Mouse (Mus musculus) testis, postnatal 14 days (tissue): ENCODE measurements around the gene Gadd45a.
"Not testable (repeated sequence)": the region's sequence is repeated elsewhere in the genome, so short reads cannot be mapped to it uniquely, and the experiment has no call there.

ENCODE experiments used
- DNase-seq: peaks from one replicate; pipeline ENCODE4 v3.0.0; 2021; ENCODE audit warnings: low spot score

Gene Gadd45a

DNA sequence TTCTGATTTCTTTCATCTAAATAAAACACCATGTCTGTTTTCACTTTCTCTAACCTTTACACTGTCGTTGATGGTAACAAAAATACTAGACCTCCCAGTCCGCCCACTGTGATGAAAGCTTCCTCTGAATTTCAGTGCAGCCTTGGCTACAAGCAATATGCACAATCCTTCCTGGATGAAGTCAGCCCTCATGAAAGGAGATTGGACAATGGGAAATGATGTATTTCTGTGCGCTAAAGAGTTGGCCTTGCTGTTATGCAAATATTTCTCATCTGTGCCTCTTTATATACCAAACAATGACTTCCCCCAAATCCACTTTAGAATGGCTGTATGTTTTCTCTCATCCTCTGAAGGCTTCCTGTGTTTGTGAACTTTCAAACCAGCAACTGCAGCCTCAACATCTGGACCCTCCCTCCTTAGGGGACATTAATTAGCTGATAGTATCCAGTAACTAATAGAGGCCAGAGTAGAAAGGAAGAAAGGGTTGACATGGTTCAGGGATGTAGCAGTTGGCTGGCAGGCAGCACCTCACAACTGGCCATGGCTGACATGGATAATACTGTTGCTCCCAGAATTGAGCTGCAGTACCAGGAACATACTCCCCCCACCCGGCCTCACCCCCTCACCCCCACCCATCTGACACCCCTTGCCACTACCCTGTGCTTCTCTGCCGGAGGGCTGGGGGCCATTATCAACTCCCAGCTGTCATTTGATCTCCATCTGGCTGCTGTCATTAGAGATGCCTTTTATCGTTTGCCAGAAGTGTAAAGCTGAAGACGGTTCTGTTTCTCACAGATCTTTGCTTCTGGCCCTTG lies 11.8 kb upstream of the Gadd45a start:
- DNase-seq: no peak

DNA sequence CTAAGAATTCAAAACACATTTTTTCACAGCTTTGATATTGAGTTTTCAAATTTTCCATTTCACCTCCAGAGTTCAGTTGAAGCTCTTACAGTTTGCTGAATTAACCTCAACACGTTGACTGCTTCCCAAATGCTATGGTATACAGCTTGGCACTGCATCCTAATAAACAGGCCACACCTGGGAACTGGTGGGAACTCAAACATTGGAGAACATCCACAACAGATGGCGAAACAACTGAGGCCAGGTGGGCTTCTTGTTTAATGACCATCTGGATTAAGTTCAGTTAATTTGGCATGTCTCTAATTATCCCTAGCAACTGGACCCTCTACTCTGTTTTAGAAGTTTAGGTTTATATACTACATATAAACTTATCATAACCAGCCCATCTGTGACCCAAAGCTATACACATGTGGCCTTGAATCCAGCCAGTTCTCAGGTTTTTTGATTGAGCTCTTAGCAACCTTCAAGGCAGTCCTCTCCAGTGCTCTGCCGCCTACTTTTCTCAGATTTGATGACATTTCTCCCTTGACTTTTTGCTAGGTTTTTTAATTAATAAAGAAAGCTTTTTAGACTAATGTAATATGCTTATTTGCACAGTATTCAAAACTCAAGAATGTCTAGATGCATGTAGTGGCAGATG lies 10.9 kb upstream of the Gadd45a start:
- DNase-seq: no peak

DNA sequence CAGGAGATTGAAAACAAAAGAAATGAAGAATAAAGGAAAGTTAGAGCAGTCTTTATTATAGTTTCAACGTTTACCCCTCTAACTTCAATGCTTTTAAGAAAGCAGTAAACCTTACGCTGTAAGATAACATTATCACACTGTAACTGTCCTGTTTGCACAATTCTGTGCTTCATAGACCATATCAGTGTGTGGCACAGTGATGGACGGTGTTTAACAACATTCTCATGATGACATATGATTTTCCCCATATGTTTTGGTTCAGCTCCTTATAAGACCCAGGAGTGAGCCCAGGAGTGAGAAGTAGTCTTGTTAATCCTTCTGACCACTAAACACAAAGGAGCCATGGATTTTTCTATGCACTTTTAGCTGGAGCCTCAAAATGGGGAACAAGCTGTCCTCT lies 9.7 kb upstream of the Gadd45a start:
- no peak for DNase-seq

DNA sequence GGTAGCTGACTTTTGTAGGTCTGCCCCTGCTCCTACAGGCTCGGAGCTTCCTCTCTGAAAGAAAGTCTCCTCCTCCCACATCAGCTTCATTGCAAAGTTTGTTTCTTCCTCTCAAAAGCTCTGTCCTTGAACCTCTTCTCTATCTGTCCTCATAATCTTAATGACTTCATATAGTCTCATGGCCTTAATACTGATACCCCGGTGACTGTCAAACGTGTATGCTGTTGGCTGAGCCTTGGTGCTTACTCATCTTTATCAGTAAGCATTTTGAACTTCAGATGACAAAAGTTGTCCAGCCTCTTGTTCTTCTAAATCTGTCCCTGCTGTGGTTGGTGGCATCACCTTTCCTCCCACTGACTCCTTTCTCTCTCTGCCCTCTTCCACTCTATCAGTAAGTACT lies 8.2 kb upstream of the Gadd45a start:
- DNase-seq: no peak

DNA sequence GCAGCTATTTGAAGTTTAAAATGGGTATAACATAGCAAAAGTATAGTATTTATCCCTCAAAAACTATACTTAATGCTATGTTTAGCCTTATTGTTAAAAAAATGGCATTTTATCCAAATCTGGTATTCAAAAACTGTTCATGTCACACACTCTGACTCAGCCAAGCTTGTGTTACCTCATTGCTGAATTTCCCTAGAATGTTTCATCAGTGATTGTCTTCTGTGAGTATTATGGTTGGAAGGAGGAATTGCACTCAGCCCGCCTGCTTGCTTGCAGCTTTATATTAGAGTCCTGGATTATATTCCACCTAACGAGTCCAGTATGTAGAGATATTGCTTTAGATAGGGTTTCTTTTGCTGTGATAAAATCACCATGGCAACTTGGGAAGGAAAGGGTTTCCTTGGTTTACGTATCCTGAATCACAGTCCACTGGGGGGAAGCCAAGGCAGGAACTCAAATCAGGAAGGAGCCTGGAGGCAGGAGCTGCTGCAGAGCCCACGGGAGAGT lies 3.7 kb upstream of the Gadd45a start:
- DNase-seq: no peak

DNA sequence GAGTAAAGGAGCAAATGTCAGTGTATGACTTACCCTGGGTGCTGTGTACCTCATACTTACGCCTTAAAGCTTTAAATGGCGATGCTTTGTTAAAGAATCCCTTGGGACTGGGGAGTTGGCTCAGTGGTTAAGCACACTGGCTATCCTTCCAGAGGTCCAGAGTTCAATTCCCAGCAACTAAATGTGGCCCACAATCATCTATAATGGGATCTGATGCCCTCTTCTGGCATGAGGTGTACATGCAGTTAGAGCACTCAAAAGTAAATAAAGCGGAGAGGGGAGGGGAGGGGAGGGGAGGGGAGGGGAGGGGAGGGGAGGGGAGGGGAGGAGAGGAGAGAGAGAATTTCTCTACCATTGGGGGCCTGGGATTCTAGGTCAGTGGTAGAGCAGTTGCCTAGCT lies 1.7 kb upstream of the Gadd45a start:
- no peak for DNase-seq

DNA sequence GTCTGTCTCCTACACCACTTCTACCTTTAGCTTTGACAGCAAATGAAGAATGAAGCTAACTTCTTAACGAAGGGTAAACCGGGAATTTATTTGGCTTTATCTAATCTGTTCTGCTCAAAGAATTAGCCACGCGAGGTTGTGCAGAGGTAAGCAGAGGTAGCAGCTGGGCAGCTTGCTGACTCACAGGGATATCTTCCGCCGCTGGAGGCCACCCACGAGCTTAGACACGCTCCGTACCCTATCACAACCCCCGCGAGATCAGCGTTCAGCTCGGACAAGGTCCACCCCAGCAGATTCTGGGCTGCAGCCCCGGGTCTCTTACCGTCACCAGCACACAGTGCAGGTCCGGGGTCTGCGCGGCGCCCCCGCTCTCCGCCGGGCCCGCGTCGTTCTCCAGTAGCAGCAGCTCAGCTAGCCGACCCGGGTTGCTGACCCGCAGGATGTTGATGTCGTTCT lies 873 bp downstream of the Gadd45a start:
- DNase-seq: peak; percentile 79

DNA sequence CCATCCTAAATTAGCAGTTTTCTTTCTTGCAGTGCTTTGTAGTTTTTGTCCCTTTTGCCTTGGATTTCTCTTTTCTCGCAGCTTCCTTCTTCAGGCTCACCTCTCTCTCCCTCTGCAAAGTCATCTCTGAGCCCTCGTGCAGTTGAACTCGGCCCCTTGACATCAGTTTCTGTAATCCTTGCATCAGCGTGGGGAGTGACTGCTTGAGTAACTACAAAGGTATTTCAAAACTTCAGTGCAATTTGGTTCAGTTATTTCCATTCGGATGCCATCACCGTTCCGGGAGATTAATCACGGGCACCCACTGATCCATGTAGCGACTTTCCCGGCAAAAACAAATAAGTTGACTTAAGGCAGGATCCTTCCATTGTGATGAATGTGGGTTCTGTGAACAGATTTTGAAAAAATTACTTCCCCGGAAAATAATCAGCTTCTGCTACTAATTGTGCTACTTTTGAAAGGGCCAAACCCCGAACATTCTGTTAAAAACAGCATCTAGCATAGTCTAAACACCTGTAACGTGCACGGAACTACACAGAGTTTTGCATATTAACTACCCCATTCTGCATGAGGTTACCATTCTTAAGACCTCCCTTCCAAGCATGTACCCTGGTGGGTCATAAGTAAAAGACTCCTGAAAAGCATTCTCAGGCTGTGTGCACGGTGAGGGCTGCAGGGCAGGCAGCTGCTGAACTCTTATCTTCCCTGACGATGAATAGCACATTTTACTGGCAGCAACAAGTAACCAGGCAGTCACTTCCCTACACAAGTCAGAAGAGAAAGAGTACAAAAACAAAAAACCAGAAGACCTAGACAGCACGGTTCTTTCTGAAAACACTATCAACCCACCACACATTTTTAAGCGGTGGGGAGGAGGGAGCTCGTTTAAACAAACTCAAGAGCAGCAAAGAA lies 1.6 kb downstream of the Gadd45a start:
- no peak for DNase-seq

DNA sequence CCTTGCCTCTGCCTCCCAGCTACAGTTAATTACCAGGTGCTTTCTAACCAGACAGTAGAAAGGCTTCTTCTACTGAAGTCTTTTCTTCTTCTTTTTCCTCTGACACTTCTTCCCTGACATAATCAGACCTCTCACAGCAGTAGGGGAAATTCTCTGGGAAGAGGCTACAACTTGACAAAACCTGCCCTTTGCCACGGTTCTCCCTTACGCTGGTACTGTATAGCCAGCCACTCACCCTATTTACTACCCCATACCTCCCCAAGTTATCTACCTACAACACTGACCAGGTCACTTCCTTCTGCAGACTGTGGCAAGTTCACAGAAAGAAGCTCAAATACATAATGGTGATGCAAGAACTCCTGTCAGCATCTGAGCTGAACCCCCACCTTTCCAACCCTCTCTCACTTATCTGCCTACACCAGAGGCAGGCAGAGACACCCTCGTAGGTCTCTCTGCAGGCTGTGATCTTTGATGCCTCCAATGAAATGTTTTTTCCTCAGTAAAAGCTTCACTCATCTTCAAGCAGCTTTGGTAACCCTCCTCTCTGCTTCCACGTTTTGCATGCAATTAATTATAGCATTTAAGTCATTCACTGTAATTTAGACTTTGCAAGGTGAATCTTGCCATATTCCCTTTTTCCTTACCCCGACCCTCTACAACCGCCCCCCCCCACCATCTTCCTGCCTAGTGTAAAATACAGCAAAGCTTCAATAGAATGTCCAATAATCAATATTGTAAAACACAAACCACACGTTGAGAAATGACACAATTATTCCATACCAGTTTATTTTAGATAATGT lies 2.7 kb downstream of the Gadd45a start:
- DNase-seq: no peak

DNA sequence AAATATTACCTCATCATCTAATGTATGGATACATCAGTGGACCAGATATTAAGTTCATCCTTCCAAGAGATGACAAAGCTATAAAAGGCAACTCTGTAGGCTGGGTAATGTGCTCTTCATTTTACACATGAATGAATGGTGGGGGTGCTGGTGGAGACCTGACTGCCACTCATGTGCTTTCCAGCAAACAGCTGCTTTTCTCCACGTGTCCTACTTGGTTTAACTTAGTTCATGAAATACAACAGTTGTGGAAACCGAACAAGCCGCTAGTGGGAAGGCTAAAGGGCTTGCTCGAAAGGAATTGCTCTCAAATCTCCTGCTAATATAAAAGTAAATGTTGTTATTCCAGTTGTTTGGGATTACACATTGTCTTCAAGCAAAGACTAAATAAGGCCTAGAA lies 3.7 kb downstream of the Gadd45a start:
- DNase-seq: no peak

DNA sequence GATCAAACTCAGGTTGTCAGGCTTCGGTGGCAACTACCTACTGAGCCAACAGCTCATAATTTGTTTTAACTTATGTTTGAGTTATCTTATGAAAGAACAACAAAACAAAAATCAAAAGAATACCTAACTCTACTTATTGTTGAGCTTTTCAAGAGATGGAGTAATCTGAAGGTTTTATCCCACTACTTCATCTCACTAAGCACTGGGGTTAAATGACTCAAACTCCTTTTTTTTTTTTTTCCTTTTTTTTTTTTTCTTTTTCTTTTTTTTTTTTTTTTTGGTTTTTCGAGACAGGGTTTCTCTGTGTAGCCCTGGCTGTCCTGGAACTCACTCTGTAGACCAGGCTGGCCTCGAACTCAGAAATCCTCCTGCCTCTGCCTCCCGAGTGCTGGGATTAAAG lies 4.3 kb downstream of the Gadd45a start:
- DNase-seq: not testable (repeated sequence)

DNA sequence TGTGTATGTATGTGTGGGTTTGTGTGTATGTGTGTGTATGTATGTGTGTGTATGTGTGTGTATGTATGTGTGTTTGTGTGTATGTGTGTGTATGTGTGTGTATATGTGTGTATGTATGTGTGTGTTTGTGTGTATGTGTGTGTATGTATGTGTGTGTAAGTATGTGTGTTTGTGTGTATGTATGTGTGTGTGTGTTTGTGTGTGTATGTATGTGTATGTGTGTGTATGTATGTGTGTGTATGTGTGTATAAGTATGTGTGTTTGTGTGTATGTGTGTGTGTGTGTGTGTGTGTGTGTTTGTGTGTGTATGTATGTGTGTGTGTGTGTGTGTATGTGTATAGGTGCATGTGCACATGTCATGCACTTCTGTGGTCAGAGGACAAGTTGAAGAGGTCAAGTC lies 4.7 kb downstream of the Gadd45a start:
- DNase-seq: not testable (repeated sequence)

DNA sequence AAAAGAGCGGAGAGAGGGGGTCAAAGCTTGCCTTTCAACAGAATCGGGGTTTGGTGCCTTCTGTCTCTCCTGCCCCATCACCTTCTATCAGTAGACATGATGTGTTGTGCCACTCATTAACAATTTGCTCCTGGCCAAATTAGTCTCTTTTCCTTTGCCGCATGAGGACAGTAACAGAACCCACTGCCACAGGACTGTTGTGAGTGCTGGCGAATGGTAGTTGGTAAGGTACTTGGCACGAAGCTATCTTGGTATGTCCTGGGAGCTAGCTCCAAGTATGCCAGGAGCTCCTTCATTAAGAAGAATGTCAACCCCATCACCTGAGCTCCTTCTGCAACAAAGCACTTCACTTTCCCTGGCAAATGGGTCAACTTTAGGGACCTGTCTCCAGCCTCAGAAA lies 6.4 kb downstream of the Gadd45a start:
- DNase-seq: no peak

DNA sequence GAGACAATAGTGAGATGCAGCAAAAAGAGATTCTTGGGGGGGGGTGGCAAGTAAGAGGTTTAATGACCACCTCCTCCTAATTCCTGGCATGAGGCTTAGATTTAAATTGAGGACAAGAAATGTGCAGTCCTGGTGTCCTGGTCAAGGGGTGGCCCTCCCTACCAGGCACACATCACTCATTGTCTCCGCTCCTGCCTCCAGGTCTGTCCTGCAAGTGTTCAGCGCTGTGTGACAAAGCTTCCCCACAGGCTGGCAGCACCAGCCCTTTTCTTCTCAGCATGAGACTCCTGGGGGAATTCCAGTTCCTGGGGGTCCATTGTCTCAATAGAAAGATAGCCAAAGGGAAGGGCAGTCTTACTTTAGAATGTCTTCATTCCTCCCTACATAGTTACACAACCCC lies 6.8 kb downstream of the Gadd45a start:
- no peak for DNase-seq

DNA sequence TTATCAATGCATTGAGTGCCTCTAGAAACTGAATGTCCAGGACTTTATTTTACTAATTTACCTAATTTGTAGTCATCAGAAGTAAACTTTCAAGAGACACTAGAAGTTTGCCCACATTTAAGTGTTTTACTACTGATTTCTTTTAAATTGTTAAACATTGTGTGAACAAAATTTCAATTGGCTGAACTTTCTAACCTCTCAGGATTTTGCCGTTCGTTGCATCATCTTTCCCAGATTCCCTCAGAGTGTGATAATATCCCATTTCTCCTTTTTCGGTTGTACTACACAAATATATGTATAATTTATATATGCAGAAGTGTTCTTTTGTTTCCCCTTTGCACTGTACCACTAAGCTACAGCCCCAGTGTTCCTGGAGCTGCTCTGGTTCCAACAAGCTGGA lies 7.3 kb downstream of the Gadd45a start:
- DNase-seq: no peak

DNA sequence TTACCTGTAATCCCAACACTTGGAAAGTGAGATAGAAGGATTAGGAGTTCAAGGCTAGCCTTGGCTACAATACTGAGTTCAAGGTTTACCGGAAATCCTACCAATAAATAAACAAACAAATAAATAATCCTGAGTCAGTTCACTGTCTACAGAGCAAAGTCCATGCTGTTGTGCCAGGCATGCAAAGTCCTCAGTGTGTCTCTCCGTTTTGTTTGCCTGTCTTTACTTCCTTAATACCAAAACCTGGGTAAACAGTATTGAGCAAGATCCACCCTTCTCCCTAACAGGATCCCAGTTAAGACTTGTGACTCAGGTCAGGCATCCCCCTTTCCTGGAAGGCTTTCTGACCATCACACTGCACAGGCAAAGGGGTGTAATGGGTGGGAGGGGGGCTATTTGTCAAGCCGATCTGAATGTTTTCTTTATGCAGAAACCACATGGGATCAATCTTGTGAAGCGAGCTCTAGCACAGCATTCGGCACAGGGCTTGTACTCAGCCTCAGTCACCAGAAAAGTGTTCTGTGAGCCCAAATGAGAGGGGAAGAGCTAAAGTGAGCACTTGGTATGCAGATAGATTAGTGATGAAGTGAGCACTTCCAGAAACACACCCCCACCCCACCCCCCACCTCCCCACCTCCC lies 7.8 kb downstream of the Gadd45a start:
- DNase-seq: no peak

DNA sequence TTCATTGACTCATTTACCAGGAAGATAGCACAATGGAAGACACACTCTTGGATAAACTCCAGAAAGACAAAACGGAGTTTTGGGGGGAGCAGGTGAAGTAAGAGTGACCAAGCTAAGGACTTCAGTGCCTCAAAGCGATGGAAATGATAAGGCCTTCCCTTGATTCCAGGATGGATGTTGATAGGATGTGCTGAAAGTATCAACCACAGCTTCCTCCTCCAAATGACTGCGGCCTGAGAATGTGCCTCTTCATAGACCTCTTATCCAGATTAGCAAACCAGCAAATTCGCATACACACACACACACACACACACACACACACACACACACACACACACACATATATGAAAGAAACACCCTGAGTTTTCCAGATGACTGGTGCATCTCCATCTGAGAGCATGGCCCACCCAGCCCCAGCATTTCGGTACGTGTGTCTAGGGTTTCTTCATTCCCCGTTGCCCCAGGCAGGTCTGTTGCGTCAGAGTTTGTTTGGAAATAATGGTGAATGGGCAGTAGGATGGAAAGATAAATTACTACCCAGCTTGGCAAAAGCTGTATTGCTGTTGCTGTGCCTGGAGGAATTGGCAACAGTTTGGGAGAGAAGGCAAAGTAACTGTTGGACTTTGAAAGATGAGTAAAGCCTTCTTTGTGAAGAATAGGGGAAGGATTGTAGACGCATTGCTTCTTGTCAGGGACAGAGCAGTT lies 9.7 kb downstream of the Gadd45a start:
- no peak for DNase-seq

DNA sequence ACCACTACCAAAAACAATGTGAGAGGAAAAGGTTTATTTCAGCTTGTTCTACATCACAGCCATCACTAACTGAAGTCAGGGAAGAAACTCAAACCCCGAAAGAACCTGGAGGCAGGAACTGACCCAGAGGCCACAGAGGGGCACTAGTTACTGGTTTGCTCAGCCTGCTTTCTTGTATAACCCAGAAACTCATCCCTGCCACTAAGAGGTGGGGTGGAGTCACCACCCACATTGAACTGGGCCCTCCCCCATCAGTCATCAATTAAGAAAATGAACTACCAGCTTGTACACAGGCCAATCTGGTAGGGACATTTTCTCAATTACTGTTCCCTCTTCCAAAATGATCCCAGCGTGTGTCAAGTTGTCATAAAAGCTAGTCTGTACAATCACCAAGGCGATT lies 10.6 kb downstream of the Gadd45a start:
- no peak for DNase-seq

DNA sequence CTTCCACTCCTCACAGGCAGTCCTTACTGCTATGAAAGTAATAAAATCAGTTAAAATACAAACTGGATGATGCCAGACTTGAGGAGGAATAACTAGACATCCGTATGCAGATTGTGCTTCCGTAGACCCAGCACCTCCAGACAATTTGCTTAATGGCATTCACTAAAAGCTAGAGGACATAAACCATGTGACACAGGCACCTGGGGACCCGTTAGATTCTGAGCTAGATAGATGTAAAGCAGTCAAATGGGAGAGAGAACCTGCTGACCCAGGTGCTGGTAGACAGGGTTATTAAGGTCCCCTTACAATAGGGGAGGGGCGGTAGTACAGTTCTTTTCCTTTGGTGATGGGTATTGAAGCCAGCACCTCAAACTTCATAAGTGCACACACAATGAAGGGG lies 13.5 kb downstream of the Gadd45a start:
- no peak for DNase-seq

DNA sequence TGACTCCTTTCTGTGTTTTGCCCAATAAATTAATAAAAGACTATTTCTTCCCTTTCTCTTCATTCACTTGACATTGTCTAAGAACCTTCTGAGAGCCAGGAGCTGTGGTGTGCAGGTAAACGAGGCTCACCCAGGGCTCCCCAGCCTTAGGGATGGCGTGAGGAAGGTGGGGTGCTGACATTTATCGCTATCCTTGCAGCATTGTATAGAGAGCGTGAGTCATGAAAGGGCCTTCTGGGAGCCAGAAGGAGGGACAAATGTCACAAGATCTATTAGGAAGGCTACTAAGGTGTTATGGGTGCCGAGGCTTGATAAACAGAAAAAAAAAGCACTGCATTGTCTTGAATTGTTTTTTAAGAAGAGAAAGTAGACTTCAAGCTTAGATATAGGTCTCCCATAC lies 15.9 kb downstream of the Gadd45a start:
- no peak for DNase-seq

DNA sequence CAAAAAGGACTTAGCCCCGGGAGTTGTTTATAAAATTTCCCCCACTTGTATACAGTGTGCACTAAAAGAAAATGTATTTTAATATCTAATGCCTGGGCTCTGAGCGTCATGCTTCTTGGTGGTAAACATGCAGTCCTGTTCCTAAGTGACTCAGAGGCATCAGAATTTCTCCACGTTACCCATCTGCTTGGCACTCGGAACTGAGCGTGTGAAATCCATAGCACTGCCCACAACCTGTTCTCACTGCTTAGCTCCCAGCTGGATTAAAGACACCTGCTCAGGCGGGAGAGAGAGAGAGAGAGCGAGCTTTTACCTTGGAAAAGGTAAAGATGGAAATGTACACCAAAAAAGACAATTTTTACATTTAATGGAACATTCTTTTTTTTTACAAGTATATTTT lies 18.3 kb downstream of the Gadd45a start:
- DNase-seq: not testable (repeated sequence)
